Mouse (Mus musculus): ENCODE measurements around the gene Sept7. TPM values are rescaled to one million over a fixed set of nuclear protein-coding genes. Genes with fewer than 3 reads are reported as not detected.
A peak's percentile ranks its signal among the peaks of the same experiment; 100 is the strongest.
"Not testable (repeated sequence)": the region's sequence is repeated elsewhere in the genome, so short reads cannot be mapped to it uniquely, and the experiment has no call there.

The Sept7 gene
- polyA plus RNA-seq, 1 experiment = 7.2 TPM

DNA sequence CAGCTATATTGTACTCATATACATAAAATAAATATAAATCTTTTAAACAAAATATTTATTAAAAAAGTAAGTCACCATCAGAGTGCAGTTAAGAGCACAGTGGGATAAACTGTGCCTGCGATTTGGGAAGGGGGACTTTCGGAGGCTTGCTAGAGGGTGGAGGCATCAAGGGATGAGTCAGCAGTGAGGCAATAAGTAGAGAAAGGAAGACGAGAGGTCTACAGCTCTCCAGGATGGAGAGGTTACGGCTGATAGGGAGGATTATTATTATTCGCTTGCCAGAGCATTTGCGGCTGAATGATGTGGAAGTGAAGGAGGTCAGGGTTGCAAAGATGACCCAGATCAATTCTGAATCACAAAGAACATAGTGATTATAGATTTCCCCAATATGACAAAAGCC is 22.5 kb upstream of the Sept7 start:
- H3K36me3 ChIP-seq (replicated peaks; ENCODE audit: low read length) = no peaks in the 10 kb centered on the region
- H3K27me3 ChIP-seq (replicated peaks) = no peaks in the 10 kb centered on the region
- no peaks in the 10 kb centered on the region for H3K9me3 ChIP-seq
- H3K4me3 ChIP-seq (replicated peaks) = no peak overlapping the region
- TF ChIP-seq GATA1 (IDR thresholded peaks at IDR 0.05; ENCODE audit: borderline replicate concordance, low read length) = no peak
- TF ChIP-seq FLI1 (IDR thresholded peaks at IDR 0.05; ENCODE audit: low read length) = no peak
- peaks cover 32% of the 10 kb centered on the region for H3K4me1 ChIP-seq

DNA sequence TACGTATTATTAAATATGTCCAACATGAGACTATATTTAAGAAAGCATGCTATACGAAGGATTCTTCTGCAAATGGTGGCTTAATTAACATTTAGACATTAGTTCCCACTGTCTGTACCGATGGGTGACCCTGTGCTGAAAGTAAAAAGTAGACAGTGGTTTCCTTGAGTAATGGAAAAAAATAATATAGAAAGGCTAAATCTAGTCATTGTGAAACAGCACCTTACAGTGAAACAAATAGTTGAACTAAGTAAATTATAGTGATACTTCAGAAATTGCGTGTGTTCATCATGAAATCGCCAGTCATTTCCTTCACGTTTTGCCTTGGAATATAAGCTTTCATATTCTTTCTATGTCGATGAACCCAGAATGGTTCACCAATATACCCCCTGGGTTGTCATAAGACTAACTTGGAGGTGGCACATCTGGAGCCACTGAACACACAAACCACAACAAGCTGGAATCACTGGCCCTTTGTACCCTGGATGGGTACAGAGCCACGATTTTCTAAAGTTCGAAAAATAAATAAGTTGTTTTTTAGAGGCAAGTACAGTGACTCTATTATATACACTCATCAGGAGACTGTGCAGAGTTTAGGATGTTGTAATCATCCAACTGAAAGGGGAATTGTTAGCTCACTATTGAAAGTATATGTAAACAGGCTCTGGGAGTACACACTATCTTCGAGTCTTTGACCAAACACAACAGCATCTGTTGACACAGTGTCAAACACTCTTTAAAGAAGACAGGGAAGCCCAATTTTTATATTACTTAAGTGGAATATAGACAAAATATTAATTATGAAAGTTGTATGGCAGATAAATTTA is 21.8 kb upstream of the Sept7 start:
- Histone ChIP-seq H3K4me1 (peaks cover 28% of the 10 kb centered on the region), H3K36me3 (replicated peaks; ENCODE audit: low read length) (no peaks in the 10 kb centered on the region), H3K4me3 (replicated peaks) (no peak overlapping the region), H3K9me3 (no peaks in the 10 kb centered on the region), H3K27me3 (replicated peaks) (no peaks in the 10 kb centered on the region)
- TF ChIP-seq GATA1 (IDR thresholded peaks at IDR 0.05; ENCODE audit: borderline replicate concordance, low read length) (no peak), FLI1 (IDR thresholded peaks at IDR 0.05; ENCODE audit: low read length) (no peak)

DNA sequence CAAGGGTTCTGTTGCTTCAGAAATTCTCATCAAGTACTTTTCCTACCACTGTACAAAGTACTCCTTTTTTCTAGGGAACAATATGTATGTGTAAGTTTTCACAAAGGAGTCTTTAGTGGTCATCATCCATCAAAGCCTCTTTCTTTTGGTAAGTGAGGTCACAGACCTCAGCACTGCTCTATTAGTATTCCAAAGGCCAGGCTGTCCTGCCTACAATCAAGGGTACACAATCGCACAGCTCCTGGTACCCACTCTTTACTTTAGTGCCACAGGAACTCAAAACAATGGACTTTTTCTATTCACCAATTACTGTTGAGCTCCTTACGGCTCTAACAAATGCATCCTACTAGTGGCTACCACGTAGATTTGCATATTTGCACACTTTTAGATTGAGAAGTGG is 11.2 kb upstream of the Sept7 start:
- H3K27me3 ChIP-seq (replicated peaks) = no peaks in the 10 kb centered on the region
- peaks cover 4% of the 10 kb centered on the region for H3K36me3 ChIP-seq (replicated peaks; ENCODE audit: low read length)
- peaks cover 13% of the 10 kb centered on the region for H3K4me1 ChIP-seq
- H3K4me3 ChIP-seq (replicated peaks) = no peak overlapping the region
- no peaks in the 10 kb centered on the region for H3K9me3 ChIP-seq
- TF ChIP-seq GATA1 (IDR thresholded peaks at IDR 0.05; ENCODE audit: borderline replicate concordance, low read length) = no peak
- no peak for TF ChIP-seq FLI1 (IDR thresholded peaks at IDR 0.05; ENCODE audit: low read length)

DNA sequence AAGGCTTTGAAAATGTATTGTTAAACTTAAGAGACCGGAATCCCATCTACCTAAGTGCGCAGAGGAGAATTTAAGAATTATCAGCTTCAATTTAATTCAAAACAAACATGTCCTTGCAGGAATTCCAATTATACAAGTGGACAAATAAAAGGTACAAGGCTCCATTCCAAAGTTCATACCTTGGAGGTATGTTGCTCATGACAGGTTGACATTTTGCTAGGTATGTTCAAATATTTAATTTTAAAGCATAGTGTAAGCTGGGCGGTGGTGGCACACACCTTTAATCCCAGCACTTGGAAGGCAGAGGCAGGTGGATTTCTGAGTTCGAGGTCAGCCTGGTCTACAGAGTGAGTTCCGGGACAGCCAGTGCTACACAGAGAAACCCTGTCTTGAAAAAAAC is 10.5 kb upstream of the Sept7 start:
- H3K4me3 ChIP-seq (replicated peaks); H3K36me3 ChIP-seq (replicated peaks; ENCODE audit: low read length); H3K27me3 ChIP-seq (replicated peaks); H3K9me3 ChIP-seq: not testable (repeated sequence)
- H3K4me1 ChIP-seq = peaks cover 20% of the 10 kb centered on the region

DNA sequence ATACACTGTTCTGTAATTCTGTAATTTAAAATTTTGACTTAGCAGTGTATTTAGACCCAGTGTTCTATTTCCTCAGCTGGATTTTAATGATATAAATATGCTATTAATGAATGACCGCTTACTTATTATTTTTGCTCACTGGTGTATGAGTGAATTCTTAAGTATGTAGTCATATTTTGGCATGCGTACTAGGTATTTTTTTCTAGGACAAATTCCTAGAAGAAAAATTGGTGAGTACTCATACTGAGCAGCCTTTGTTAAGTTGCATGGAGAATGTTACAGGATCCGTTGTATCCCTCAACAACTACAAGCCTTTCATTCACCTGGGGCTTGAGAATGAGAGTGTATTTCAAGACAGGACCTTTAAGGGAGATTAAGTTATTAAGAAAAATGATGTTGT is 10.0 kb upstream of the Sept7 start:
- Histone ChIP-seq H3K36me3 (replicated peaks; ENCODE audit: low read length) (peaks cover 11% of the 10 kb centered on the region), H3K4me1 (peaks cover 22% of the 10 kb centered on the region), H3K9me3 (no peaks in the 10 kb centered on the region), H3K27me3 (replicated peaks) (no peaks in the 10 kb centered on the region), H3K4me3 (replicated peaks) (no peak overlapping the region)
- TF ChIP-seq GATA1 (IDR thresholded peaks at IDR 0.05; ENCODE audit: borderline replicate concordance, low read length) = no peak
- no peak for TF ChIP-seq FLI1 (IDR thresholded peaks at IDR 0.05; ENCODE audit: low read length)

DNA sequence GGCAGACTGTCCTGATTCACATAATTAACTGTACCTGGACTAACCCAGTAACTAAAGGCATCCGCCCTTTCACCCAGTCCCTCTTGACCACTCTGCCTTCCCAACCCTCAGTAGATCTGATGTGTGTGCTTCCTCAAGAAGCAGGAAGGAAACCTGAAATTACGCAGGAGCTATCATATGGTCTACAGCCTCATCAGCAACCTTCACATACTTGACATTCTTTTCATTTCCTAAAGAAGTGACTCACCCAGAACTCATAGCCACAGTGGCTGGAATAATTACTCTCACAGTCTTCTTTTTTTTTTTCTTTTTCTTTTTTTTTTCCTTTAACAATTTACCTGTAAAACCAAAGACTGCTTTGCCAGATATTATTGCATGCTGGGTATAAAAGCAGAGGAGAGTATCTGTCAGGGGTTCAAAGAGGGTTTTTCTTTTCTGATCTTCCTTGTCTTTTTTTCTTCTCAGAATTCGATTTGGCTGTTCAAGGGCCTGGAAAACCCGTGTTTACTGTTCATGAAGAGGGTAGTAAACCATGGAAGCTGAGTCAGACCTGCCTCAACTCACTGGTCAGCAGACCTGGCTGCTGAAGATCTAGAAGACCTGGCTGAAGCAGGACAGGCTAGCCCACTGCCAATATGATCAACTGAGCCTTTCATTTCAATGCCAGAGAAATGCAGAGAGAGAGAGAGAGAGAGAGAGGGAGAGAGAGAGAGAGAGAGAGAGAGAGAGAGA is 8.1 kb upstream of the Sept7 start:
- peaks cover 25% of the 10 kb centered on the region for H3K4me1 ChIP-seq
- TF ChIP-seq FLI1 (IDR thresholded peaks at IDR 0.05; ENCODE audit: low read length) (no peak), GATA1 (IDR thresholded peaks at IDR 0.05; ENCODE audit: borderline replicate concordance, low read length) (no peak)
- no peak overlapping the region for H3K4me3 ChIP-seq (replicated peaks)
- peaks cover 16% of the 10 kb centered on the region for H3K36me3 ChIP-seq (replicated peaks; ENCODE audit: low read length)
- H3K9me3 ChIP-seq = no peaks in the 10 kb centered on the region
- no peaks in the 10 kb centered on the region for H3K27me3 ChIP-seq (replicated peaks)

DNA sequence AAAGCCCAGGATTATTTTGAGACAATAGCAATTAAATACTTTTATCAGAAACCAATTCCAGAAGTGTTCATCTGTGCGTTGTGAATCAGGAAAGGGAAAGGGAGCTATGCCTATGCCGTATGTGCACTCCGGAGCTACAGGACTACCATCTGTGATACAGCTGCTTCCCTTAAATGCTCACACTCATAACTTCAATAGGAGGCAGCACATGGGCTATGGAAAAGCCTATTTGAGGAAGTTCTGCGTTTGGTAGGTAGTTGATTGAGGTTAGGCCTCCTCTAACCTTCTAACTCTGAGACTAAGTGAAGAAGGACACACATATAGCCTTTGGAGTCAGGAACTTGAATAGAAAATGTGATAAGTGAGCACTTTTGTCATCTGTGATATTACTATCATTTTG is 7.1 kb upstream of the Sept7 start:
- Histone ChIP-seq H3K4me1 (peaks cover 29% of the 10 kb centered on the region), H3K4me3 (replicated peaks) (no peak overlapping the region), H3K9me3 (no peaks in the 10 kb centered on the region), H3K27me3 (replicated peaks) (no peaks in the 10 kb centered on the region), H3K36me3 (replicated peaks; ENCODE audit: low read length) (peaks cover 16% of the 10 kb centered on the region)
- TF ChIP-seq GATA1 (IDR thresholded peaks at IDR 0.05; ENCODE audit: borderline replicate concordance, low read length) (no peak), FLI1 (IDR thresholded peaks at IDR 0.05; ENCODE audit: low read length) (no peak)

DNA sequence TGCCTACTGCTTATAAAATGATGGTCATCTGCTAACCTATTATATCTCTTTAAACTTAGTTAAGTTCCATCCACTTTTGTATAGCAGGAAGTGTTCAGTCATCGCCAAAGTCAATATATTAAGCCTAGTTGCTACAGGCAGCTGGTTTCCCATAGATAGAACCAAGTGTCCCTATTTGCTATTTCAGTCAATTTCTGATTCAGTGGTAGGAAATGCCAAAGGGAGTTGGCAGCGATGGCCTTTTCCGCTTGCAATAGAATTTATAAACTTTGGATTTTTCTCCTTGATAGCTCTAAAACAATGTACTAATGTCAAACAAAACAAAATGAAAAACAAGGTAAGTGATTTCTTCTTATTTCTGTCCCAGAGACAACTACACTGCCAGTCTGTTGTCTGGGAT is 5.7 kb upstream of the Sept7 start:
- no peak overlapping the region for H3K4me3 ChIP-seq (replicated peaks)
- H3K27me3 ChIP-seq (replicated peaks) = no peaks in the 10 kb centered on the region
- H3K9me3 ChIP-seq = no peaks in the 10 kb centered on the region
- no peak for TF ChIP-seq GATA1 (IDR thresholded peaks at IDR 0.05; ENCODE audit: borderline replicate concordance, low read length)
- no peak for TF ChIP-seq FLI1 (IDR thresholded peaks at IDR 0.05; ENCODE audit: low read length)
- peaks cover 29% of the 10 kb centered on the region for H3K4me1 ChIP-seq
- peaks cover 16% of the 10 kb centered on the region for H3K36me3 ChIP-seq (replicated peaks; ENCODE audit: low read length)

DNA sequence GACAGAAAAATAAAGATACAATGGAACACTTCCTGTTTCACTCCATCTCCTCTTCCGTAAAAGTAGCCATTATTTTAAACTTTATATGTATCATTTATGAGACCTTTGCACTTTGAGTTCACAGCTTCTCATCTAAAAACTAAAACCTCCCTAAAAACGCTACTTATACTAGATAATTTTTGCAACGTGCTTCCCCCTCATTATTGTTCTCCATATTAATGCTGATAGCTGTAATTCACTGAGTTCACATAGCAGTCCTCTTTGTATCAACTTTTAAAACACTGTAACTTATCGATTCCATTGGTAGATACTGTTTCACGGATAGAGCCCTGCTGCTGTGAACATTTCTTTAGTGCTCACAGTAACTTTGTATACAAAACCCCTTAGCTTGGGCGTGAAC is 1.1 kb upstream of the Sept7 start:
- Histone ChIP-seq H3K9me3 (no peaks in the 10 kb centered on the region), H3K4me3 (replicated peaks) (peak overlapping the region; percentile 94), H3K4me1 (peaks cover 38% of the 10 kb centered on the region), H3K27me3 (replicated peaks) (no peaks in the 10 kb centered on the region), H3K36me3 (replicated peaks; ENCODE audit: low read length) (peaks cover 10% of the 10 kb centered on the region)
- TF ChIP-seq FLI1 (IDR thresholded peaks at IDR 0.05; ENCODE audit: low read length) (no peak), GATA1 (IDR thresholded peaks at IDR 0.05; ENCODE audit: borderline replicate concordance, low read length) (no peak)

DNA sequence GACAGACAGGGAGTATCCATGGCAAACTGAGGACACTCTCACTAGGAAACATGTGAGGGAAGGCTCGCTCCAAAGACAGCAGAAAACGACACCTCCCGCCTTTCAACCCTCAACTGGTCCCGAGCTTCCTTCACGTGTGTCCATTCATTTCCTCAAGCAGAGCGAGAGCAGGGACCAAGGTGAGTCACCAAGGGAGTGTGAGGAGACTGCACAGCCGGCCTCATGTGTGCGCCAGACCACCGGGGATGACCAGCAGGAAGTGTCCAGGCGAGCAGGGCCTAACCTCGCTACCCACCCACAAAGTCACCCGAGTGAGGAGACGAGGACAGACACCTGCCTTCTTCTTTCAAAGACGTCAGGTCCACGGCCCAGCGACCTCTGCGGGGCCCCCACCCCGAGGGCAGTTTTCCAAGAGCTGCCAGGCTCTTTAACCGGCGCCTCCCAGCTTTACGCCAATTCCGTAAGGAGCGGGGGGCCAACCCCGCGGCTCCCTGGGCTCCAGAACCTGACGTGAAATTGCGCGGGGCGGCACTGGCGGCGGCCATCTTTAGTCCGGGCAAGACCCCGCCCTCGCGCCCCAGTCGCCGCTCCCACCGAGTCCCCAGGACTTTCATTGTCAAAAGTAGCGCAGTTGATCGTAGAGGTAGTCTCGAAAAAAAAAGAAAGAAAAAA is 492 bp upstream of the Sept7 start:
- no peaks in the 10 kb centered on the region for H3K27me3 ChIP-seq (replicated peaks)
- no peak for TF ChIP-seq GATA1 (IDR thresholded peaks at IDR 0.05; ENCODE audit: borderline replicate concordance, low read length)
- H3K4me1 ChIP-seq = peaks cover 34% of the 10 kb centered on the region

More for the DNA sequence above, 492 bp upstream of the Sept7 start:
- Histone ChIP-seq H3K4me3 (replicated peaks) (peak overlapping the region; percentile 94), H3K9me3 (no peaks in the 10 kb centered on the region), H3K36me3 (replicated peaks; ENCODE audit: low read length) (peaks cover 7% of the 10 kb centered on the region)
